Mouse (Mus musculus): ENCODE results near the gene Vamp8.

The Vamp8 gene

GRCm38 (mm10) chr6:72405356-72405755 lies 14.9 kb upstream of the Vamp8 start:
- no peak for DNase-seq (ENCODE audit: low spot score)

- DNase-seq (ENCODE audit: low spot score) = no peak
Measured at GRCm38 (mm10) chr6:72401875-72402274, 11.4 kb upstream of the Vamp8 start.

GRCm38 (mm10) chr6:72399967-72400366 lies 9.5 kb upstream of the Vamp8 start:
- DNase-seq (ENCODE audit: low spot score) = no peak

GRCm38 (mm10) chr6:72396837-72397251 lies 6.3 kb upstream of the Vamp8 start:
- DNase-seq (ENCODE audit: low spot score) = no peak

- DNase-seq (ENCODE audit: low spot score) = no peak
Measured at GRCm38 (mm10) chr6:72392341-72392740, 1.8 kb upstream of the Vamp8 start.

- DNase-seq (ENCODE audit: low spot score) = no peak
Measured at GRCm38 (mm10) chr6:72390795-72391521, 455 bp upstream of the Vamp8 start.

- DNase-seq (ENCODE audit: low spot score) = no peak
Measured at GRCm38 (mm10) chr6:72389471-72389940, 997 bp downstream of the Vamp8 start.

GRCm38 (mm10) chr6:72388791-72389329 lies 1.6 kb downstream of the Vamp8 start:
- DNase-seq (ENCODE audit: low spot score) = no peak

- no peak for DNase-seq (ENCODE audit: low spot score)
Measured at GRCm38 (mm10) chr6:72388266-72388665, 2.2 kb downstream of the Vamp8 start.

GRCm38 (mm10) chr6:72387816-72388215 lies 2.7 kb downstream of the Vamp8 start:
- DNase-seq (ENCODE audit: low spot score) = no peak

- DNase-seq (ENCODE audit: low spot score) = no peak
Measured at GRCm38 (mm10) chr6:72386561-72386960, 3.9 kb downstream of the Vamp8 start.

GRCm38 (mm10) chr6:72385258-72385657 lies 5.2 kb downstream of the Vamp8 start:
- DNase-seq (ENCODE audit: low spot score) = no peak

GRCm38 (mm10) chr6:72383952-72384351 lies 6.6 kb downstream of the Vamp8 start:
- DNase-seq (ENCODE audit: low spot score) = no peak

GRCm38 (mm10) chr6:72383142-72383820 lies 7.2 kb downstream of the Vamp8 start:
- no peak for DNase-seq (ENCODE audit: low spot score)

- no peak for DNase-seq (ENCODE audit: low spot score)
Measured at GRCm38 (mm10) chr6:72382494-72382893, 8.0 kb downstream of the Vamp8 start.

- no peak for DNase-seq (ENCODE audit: low spot score)
Measured at GRCm38 (mm10) chr6:72380131-72380770, 10.3 kb downstream of the Vamp8 start, which contains the start of gene Vamp5. Gene Vamp5, minus strand, starts transcription at chr6:72380468.

GRCm38 (mm10) chr6:72379377-72380130 lies 10.9 kb downstream of the Vamp8 start:
- no peak for DNase-seq (ENCODE audit: low spot score)

- DNase-seq (ENCODE audit: low spot score) = no peak
Measured at GRCm38 (mm10) chr6:72378510-72379234, 11.8 kb downstream of the Vamp8 start.

- no peak for DNase-seq (ENCODE audit: low spot score)
Measured at GRCm38 (mm10) chr6:72374820-72375563, 15.5 kb downstream of the Vamp8 start.

- no peak for DNase-seq (ENCODE audit: low spot score)
Measured at GRCm38 (mm10) chr6:72374206-72374605, 16.3 kb downstream of the Vamp8 start.
